Mouse (Mus musculus) testis, postnatal 10 days (tissue): ENCODE measurements around the gene Mndal.
"Not testable (repeated sequence)": the region's sequence is repeated elsewhere in the genome, so short reads cannot be mapped to it uniquely, and the experiment has no call there.

Experiments used
- DNase-seq: peaks from one replicate; pipeline ENCODE4 v3.0.0; 2021; ENCODE audit warnings: low spot score

Gene Mndal

DNA sequence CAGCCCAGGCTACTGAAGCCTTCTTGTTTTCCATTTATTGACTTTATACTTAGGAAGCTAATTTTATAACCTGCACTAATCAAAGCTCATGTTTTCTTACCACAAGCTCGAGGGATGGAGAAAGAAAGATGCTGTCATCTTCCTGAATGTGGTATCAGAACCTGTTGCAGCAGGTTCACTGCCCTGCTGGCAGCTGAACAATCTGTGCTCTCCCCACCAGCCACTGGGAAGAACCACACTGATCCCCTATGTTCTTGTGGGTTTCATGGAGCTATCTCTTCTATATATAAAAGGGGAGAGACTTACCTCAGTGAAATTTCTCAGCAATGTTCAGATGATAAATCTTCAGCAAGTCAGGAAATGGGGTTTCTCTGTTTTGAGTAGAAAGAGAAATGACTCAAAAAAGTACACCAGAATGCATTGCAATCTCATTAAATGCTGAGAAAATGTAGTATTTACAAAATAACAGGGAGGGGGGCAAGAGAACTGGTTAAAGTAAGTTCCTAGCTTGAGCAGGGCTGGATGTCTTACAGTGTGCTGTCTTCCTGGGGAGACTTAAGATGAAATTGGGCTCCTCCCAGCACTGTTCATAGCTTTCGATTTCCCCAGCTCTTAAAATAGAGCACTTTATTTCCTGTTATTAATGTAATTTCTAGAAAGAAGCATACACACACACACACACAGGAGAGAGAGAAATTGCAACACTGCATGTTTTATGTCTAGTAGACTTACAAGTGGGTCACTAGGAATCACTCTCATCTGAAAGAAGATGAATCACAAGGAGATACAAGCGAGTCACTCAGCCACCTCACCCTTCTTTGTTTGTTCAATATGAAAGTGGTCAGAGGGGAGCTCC, at the start of gene Mndal, which contains the start of gene Ifi203:
Mndal (minus strand) TSS at position 568 of the 856 bp plus-strand sequence.
Ifi203 (minus strand) TSS at position 749 of the 856 bp plus-strand sequence.
- not testable (repeated sequence) for DNase-seq

- not testable (repeated sequence) for DNase-seq
Measured at GRCm38 (mm10) chr1:173982694-173983305, 40.5 kb upstream of the Mndal start, which contains the start of gene Ifi202b. TSS of gene Ifi202b (minus strand) at chr1:173982744.

- not testable (repeated sequence) for DNase-seq
Measured at GRCm38 (mm10) chr1:173981038-173981437, 38.7 kb upstream of the Mndal start.

DNA sequence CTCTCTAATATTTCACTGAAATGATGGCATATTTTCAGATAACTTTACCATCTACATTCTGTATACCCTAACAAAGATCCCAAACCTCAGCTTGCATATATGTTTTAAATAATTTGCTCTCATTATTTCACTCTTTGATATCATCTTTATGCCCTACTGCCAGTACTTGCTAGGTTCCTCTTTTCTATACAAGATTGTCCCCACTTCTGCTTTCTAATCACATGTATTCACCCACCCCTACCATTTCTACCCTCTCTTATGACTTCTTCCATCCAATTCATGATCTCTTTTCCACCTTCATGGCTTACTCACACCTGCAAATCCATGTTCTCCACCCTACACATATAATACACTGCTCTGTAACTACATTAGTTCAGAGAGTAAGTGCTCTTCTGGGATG, 35.3 kb upstream of the Mndal start:
- no peak for DNase-seq

DNA sequence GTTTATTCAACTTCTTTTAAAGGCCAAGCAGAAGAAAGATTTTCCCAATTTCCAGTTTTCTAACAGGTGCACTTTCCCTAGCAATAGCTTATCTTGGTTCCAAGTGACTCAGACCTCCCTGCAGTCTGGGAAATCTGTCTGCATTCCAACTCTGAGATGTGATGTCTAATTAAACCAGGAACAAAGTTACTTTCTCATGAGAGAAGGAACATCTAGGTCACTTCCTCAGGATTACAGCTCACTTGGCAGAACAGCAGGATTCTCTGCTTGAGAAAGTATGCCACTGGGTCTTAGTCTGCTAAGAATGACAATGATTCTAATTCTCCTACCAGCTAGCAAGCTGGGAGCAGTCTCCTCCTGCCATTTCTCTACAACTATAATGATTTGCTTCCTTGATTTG, 30.8 kb upstream of the Mndal start:
- no peak for DNase-seq

DNA sequence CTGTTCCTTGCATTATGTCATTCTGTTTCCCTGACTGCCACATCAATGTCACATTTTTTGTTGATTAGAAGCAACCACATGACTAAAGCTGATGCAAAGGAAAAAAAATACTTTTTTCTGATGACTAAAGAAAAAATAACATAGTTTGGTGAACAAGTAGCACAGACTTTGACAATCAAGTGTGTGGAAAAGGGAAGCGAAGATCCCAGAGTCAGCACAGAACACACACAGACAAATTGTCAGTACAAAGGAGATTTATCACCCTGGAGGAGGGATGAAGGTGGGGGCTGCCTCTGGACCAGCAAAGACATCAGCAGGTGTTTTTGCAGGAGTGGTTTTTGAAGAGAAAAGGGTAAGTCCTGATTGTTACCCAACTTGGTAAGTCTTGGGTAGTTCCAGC, 19.2 kb upstream of the Mndal start:
- not testable (repeated sequence) for DNase-seq

GRCm38 (mm10) chr1:173959998-173960397, 17.7 kb upstream of the Mndal start:
- not testable (repeated sequence) for DNase-seq

- not testable (repeated sequence) for DNase-seq
Measured at GRCm38 (mm10) chr1:173955839-173956527, 13.7 kb upstream of the Mndal start.

GRCm38 (mm10) chr1:173955071-173955796, 12.9 kb upstream of the Mndal start:
- DNase-seq: no peak

- DNase-seq: no peak
Measured at GRCm38 (mm10) chr1:173953563-173953962, 11.3 kb upstream of the Mndal start.

DNA sequence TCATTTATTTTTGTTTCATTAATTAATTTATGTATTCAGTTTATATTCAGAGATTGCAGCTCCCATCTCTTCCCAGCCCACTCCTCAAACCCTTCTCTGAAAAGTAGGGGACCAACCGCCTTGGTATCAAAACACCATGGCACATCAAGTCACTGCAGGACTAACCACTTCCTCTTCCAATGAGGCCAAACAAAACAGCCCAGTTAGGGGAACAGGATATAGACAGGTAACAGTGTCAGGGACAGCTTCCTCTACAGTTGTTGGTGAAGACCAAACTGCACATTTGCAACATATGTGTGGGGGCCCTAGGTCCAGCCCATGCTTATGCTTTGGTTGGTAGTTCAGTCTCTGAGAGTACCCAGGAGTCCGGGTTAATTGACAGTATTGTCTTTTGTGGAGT, 6.8 kb upstream of the Mndal start:
- DNase-seq: not testable (repeated sequence)

GRCm38 (mm10) chr1:173942780-173943066, 432 bp upstream of the Mndal start:
- not testable (repeated sequence) for DNase-seq

- DNase-seq: not testable (repeated sequence)
Measured at GRCm38 (mm10) chr1:173941522-173941921, 769 bp downstream of the Mndal start.

DNA sequence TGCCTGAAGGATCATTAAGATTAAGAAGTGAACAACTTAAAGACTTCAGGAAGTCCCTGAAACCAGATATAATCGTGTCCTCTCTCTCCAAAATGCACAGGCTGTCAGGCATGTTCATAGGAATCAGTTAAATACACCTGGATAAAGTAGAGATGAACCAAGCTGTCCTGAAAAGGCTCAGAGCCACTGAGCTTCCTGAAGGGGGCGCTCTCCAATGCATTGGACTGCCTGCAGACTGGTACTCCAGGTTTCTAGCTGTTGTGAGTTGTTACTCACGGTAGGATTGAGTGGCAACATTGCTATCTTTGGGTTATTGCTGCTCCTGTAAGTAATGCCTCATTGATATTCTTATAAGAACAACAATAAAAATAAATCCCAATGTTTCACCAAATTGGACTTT, 23.0 kb downstream of the Mndal start:
- not testable (repeated sequence) for DNase-seq

DNA sequence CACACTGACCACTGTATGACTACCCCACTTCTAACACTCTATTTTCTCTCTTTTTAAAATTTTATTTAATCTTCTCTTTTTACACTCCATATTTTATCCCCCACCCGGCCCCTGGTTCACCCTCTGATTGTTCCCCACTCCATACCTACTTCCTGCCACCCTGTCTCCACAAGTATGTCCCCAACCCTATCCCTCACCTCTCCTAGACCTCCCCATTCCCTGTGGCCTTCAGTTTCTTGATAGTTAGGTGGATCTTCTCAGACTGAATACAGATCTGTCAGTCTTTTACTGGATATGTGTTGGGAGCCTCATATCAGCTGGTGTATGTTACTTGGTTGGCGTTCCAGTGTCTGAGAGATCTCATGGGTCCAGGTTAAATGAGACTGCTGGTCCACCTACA, 27.7 kb downstream of the Mndal start:
- DNase-seq: no peak

- DNase-seq: not testable (repeated sequence)
Measured at GRCm38 (mm10) chr1:173913256-173913791, 29.0 kb downstream of the Mndal start.

DNA sequence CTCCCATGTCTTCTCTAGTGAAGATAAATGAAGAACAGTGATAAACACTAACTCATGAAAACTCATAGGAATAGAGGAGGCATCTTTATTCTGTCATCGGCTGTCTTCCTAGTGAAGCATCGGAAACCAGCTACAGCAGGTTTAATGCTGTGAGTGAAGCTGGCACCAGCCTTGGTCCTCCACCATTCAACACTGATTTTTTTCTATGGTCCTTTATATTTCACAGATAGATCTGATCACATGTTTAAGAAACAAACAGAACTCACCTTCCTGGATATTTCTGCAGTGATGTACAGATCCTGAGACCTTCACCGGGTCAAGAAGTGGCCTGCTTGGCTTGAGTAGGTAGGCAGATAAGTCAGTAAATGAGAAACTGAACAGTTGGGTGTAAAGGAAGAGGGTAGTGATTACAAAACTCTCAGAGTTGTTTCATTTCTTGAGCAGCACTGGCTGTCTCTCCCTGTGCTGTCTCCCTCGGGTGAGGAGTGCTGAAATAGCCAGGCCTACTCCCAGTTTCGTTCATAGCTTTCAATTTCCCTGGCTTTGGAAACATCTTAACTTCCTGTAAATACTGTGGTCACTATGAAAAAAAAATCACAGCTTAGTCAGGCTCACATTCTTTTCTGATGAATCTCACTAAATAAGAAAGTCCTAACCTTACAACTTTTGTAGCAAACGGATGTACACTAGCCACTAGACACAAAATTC, 29.6 kb downstream of the Mndal start, which contains the start of gene Ifi211:
Ifi211 (minus strand) TSS at position 499 of the 708 bp plus-strand sequence.
- DNase-seq: not testable (repeated sequence)

- DNase-seq: no peak
Measured at GRCm38 (mm10) chr1:173911808-173912464, 30.4 kb downstream of the Mndal start.

DNA sequence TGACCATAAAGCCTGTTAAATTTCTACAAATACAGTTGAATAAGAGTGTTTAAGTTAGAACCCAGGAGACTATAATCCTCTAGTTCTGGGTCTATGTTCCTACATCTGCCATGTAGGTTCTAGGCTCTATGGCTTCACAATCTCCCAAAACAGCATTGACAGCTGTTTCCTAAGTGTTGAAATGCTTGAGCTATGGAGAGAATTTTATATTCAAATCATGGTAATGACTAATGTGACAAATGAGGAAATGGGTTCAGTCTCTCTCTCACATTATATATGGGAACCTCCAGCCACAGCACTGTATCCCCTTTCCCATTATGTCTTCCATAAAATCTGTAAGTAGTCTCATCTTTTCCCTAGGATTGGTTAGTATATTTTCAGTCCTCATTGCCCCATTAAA, 33.9 kb downstream of the Mndal start:
- not testable (repeated sequence) for DNase-seq

GRCm38 (mm10) chr1:173905885-173906284, 36.4 kb downstream of the Mndal start:
- not testable (repeated sequence) for DNase-seq
